Mouse (Mus musculus) cerebellum, adult 9-11 months (tissue): Measurements from ENCODE around the gene Try5.
"Not testable (repeated sequence)": the region's sequence is repeated elsewhere in the genome, so short reads cannot be mapped to it uniquely, and the experiment has no call there.

Experiments
- DNase-seq: peaks from one replicate; pipeline ENCODE4 v3.0.0; 2022

Gene Try5

DNA sequence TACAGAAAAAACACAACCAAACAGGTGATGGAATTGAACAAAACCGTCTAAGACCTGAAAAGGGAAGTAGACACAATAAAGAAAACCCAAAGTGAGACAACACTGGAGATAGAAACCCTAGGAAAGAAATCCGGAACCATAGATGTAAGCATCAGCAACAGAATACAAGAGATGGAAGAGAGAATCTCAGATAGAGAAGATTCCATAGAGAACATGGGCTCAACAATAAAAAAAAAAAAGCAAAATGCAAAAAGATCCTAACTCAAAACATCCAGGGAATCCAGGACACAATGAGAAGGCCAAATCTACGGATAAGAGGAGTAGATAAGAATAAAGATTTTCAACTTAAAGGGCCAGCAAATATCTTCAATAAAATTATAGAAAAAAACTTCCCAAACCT lies at the start of gene Try5:
Gene Try5 (minus strand): TSS at position 101 of the 400 bp plus-strand sequence.
- not testable (repeated sequence) for DNase-seq

DNA sequence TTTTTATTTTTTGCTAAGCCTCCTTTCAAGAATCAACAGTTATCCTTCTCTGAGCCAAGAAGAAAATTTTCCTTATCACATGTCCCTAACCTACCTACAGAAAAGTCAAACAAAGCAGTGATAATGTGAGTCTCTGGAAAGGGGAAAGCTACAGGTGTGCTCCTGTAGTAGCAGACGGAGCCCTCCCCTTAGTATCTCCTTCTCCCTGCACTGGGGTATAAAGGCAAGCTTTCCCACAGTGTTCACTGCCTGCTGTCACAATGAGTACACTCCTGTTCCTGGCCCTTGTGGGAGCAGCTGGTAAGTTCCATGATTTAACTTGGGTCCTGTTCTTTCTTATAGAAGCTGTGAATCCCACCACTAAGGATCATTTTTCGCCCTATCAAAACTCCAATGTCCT lies 37.3 kb upstream of the Try5 start, which contains the start of gene Try10:
Gene Try10 (plus strand): TSS at position 174 of the 400 bp plus-strand sequence.
- DNase-seq = no peak

DNA sequence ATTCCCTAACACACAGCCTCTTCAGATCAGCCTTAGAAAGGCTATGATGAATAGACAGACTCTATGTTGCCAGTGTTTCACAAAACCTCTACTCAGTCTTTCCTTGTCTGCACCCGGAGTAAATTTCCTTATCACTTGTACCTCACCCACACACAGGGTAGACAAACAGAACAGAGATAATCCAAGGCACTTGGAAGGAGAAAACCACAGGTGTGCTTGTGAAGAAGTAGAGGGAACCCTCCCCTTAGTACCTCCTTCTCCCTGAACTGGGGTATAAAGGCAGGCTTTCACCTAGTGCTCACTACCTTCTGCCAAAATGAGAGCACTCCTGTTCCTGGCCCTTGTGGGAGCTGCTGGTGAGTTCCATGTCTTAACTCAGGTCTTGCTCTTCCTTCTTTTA lies 14.7 kb downstream of the Try5 start, which contains the start of gene Try4:
Gene Try4 (plus strand): TSS at position 301 of the 400 bp plus-strand sequence.
- DNase-seq = no peak

DNA sequence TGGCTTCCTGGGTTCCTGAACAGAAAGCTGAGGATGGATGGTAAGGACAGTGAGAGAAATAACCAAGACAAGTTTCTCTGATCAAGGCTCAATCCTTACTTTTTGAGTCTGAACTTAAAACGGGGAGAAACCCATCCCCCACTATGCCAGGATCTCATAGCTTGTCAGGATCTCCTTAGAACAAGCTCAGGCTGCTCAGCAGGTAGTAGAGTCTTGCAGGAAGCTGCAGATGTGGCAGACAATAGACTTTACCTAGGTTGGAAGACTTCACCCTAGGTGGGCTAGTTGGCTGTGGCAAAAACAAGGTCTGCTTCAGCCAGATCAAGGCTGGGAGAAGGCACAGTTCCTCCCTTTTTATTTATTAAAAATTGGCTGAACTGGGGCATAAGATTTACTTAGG lies 18.4 kb downstream of the Try5 start:
- DNase-seq = no peak

DNA sequence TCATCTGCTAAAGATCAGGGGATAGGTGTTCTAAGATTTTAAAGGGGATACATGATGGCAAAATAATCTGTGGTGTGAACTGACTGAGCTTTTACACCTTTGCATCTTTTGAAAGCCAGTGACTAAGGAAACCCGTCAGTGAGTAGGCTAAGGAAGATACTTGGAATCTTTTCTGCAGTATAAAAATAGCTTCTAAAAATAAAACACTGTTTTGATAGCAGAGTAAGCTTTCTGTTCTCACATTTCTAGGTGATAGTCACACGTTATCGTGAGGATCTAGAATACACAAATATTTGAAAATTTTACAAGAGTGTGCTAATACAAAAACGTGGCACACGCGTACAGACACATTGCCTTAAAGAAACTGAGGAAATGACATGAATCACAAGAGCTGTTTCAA lies 50.5 kb downstream of the Try5 start:
- no peak for DNase-seq

DNA sequence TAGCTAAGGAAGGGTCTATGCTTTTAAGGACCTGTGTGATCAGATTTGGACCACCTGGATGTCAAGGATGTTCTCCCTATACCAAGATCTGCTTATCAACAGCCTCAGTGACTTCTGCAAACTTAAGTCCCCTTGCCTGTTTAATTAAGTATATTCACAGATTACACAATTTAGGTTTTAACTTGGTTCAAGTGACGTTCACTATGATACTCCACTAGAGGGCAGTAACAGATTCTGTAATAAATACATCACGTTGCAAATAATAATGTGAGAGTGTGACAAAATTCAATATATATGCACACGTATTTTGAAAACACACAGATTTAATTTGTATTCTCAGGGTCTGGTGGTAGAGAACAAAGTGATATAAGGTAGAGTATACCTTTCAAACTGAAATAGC lies 53.8 kb downstream of the Try5 start:
- no peak for DNase-seq
